Mouse (Mus musculus): ENCODE measurements around the gene Bcl9. TPM values are rescaled to one million over a fixed set of nuclear protein-coding genes. Genes with fewer than 3 reads are reported as not detected.
A peak's percentile ranks its signal among the peaks of the same experiment; 100 is the strongest.

Bcl9 gene
- polyA plus RNA-seq, 1 experiment, result 7.3 TPM

- Histone ChIP-seq H3K4me3 (ENCODE audit: insufficient read depth, low read depth, low read length) (peak overlapping the region; percentile 69), H3K4me1 (ENCODE audit: control insufficient read depth, insufficient read depth, insufficient read length, low read length) (peaks cover 6% of the 10 kb centered on the region), H3K27ac (replicated peaks; ENCODE audit: low read depth, low read length) (0 out of 2 replicates have a peak overlapping the region, but pooled peaks have one; percentile 10)
These were observed 139.6 kb downstream of the Bcl9 start for GRCm38 (mm10) chr3:97157958-97158599.

GRCm38 (mm10) chr3:97157308-97157707 lies 140.4 kb downstream of the Bcl9 start:
- H3K27ac ChIP-seq (replicated peaks; ENCODE audit: low read depth, low read length), result no peak overlapping the region
- peaks cover 6% of the 10 kb centered on the region for H3K4me1 ChIP-seq (ENCODE audit: control insufficient read depth, insufficient read depth, insufficient read length, low read length)
- H3K4me3 ChIP-seq (ENCODE audit: insufficient read depth, low read depth, low read length), result no peak overlapping the region

GRCm38 (mm10) chr3:97156431-97156830 lies 141.3 kb downstream of the Bcl9 start:
- Histone ChIP-seq H3K27ac (replicated peaks; ENCODE audit: low read depth, low read length) (no peak overlapping the region), H3K4me1 (ENCODE audit: control insufficient read depth, insufficient read depth, insufficient read length, low read length) (peaks cover 6% of the 10 kb centered on the region), H3K4me3 (ENCODE audit: insufficient read depth, low read depth, low read length) (no peak overlapping the region)

Other genes with a start within 250 kb of the Bcl9 start
- gene Acp6, start 139.1 kb downstream of the Bcl9 start, polyA plus RNA-seq (2012; ENCODE audit: insufficient read depth, insufficient read length, missing spikeins), result 19.7 and 28.7 TPM in 2 replicates
- not detected in 2 replicates for gene Olfr1402, start 124.1 kb upstream of the Bcl9 start, polyA plus RNA-seq (2012; ENCODE audit: insufficient read depth, insufficient read length, missing spikeins)